Mouse (Mus musculus) limb, embryonic 15.5 days (tissue): Measurements from ENCODE around the gene Sowaha. TPM values are rescaled to one million over a fixed set of nuclear protein-coding genes. Genes with fewer than 3 reads are reported as not detected.

ENCODE experiments used
- ATAC-seq: fragments of 200-750 bp; cut with Nextera tagmentation; 2 replicates; pipeline ENCODE4 v1.8.0; 2017; ENCODE audit warnings: low read depth, moderate TSS enrichment; ENCODE audit not compliant: insufficient number of reproducible peaks, low FRiP score, low TSS enrichment
- H3K27ac ChIP-seq: fragments of 300-500 bp; sonication (generic); 2 replicates; pipeline ENCODE4 v1.5.1; 2015; ENCODE audit warnings: moderate library complexity, mild to moderate bottlenecking, inconsistent platforms
- H3K27me3 ChIP-seq: fragments of 300-500 bp; sonication (generic); 2 replicates; pipeline ENCODE4 v1.6.1; 2015; ENCODE audit warnings: inconsistent platforms
- H3K36me3 ChIP-seq: fragments of 300-500 bp; sonication (generic); 2 replicates; pipeline ENCODE4 v1.6.1; 2015; ENCODE audit warnings: inconsistent platforms
- H3K4me1 ChIP-seq: fragments of 300-500 bp; sonication (generic); 2 replicates; pipeline ENCODE4 v1.6.1; 2015; ENCODE audit warnings: inconsistent platforms
- H3K4me2 ChIP-seq: fragments of 300-500 bp; sonication (generic); 2 replicates; pipeline ENCODE4 v1.6.1; 2015; ENCODE audit warnings: mild to moderate bottlenecking, inconsistent platforms
- H3K4me3 ChIP-seq: fragments of 300-500 bp; sonication (generic); 2 replicates; pipeline ENCODE4 v1.5.1; 2015; ENCODE audit warnings: mild to moderate bottlenecking, inconsistent platforms
- H3K9ac ChIP-seq: fragments of 300-500 bp; sonication (generic); 2 replicates; pipeline ENCODE4 v1.6.1; 2015; ENCODE audit warnings: inconsistent platforms
- H3K9me3 ChIP-seq: fragments of 300-500 bp; sonication (generic); 2 replicates; pipeline ENCODE4 v1.6.1; 2016; ENCODE audit warnings: inconsistent platforms
- WGBS: fragments of 180-500 bp; shearing (Covaris S2); methylation state at CpG from one replicate; pipeline ENCODE4 v1.1.7; 2015; 5-methylcytosine and 5-hydroxymethylcytosine counted together
- polyA plus RNA-seq: library from polyadenylated mRNA; unstranded; fragments of >200 nt; fragmentation: Nextera tagmentation; extraction: Ambion mirVana; gene quantifications from 2 replicates; pipeline ENCODE4 v1.2.1, GENCODE M21; 2015

The Sowaha gene
- polyA plus RNA-seq, 1 experiment from 2014 or later, result 0.28 TPM

GRCm38 (mm10) chr11:53520122-53520978 is 40.3 kb upstream of the Sowaha start:
- peak; percentile 75 for ATAC-seq
- H3K4me3 ChIP-seq, result peak overlapping the region; percentile 84
- H3K27ac ChIP-seq, result peak overlapping the region; percentile 94
- no peaks in the 10 kb centered on the region for H3K9me3 ChIP-seq
- no peaks in the 10 kb centered on the region for H3K27me3 ChIP-seq
- peak overlapping the region; percentile 80 for H3K9ac ChIP-seq
- H3K4me2 ChIP-seq, result peak overlapping the region; percentile 62
- WGBS, result under 1% methylated on average over 24 of the region's 24 CpGs
- H3K36me3 ChIP-seq, result no peaks in the 10 kb centered on the region
- peaks cover 61% of the 10 kb centered on the region for H3K4me1 ChIP-seq

- 5% methylated on average over 64 of the region's 79 CpGs for WGBS
- Histone ChIP-seq H3K36me3 (no peaks in the 10 kb centered on the region), H3K4me3 (peak within 1 kb of the TSS; percentile 84), H3K4me2 (peak within 1 kb of the TSS; percentile 62), H3K27me3 (no peaks in the 10 kb centered on the region), H3K9me3 (no peaks in the 10 kb centered on the region), H3K9ac (peak within 1 kb of the TSS; percentile 80), H3K4me1 (peaks cover 52% of the 10 kb centered on the region), H3K27ac (peak within 1 kb of the TSS; percentile 94)
- peak; percentile 82 for ATAC-seq
These were observed 39.4 kb upstream of the Sowaha start, which contains the start of gene Sept8 for GRCm38 (mm10) chr11:53519207-53520121. Sept8 (plus strand) TSS chr11:53519257.

GRCm38 (mm10) chr11:53518759-53519158 is 38.7 kb upstream of the Sowaha start:
- Histone ChIP-seq H3K9me3 (no peaks in the 10 kb centered on the region), H3K36me3 (no peaks in the 10 kb centered on the region), H3K4me2 (peak overlapping the region; percentile 62), H3K27ac (peak overlapping the region; percentile 94), H3K27me3 (no peaks in the 10 kb centered on the region), H3K4me1 (peaks cover 45% of the 10 kb centered on the region), H3K9ac (peak overlapping the region; percentile 80; the same call in 1 of the 2 replicates), H3K4me3 (peak overlapping the region; percentile 84)
- 40% methylated on average over 5 of the region's 5 CpGs for WGBS
- ATAC-seq, result no peak

- no peaks in the 10 kb centered on the region for H3K9me3 ChIP-seq
- H3K27me3 ChIP-seq, result no peaks in the 10 kb centered on the region
- no peak overlapping the region for H3K9ac ChIP-seq
- peak overlapping the region; percentile 40 for H3K27ac ChIP-seq
- H3K4me2 ChIP-seq, result no peak overlapping the region
- WGBS, result 36% methylated on average over 8 of the region's 8 CpGs
- H3K4me1 ChIP-seq, result peaks cover 29% of the 10 kb centered on the region
- H3K4me3 ChIP-seq, result no peak overlapping the region
- H3K36me3 ChIP-seq, result no peaks in the 10 kb centered on the region
- no peak for ATAC-seq
These were observed 36.9 kb upstream of the Sowaha start for GRCm38 (mm10) chr11:53516775-53517627.

GRCm38 (mm10) chr11:53510351-53510750 is 30.3 kb upstream of the Sowaha start:
- no peak overlapping the region for H3K4me2 ChIP-seq
- no peaks in the 10 kb centered on the region for H3K36me3 ChIP-seq
- peaks cover under 1% of the 10 kb centered on the region; the same call in 1 of the 2 replicates for H3K4me1 ChIP-seq
- H3K9ac ChIP-seq, result no peak overlapping the region
- H3K27ac ChIP-seq, result no peak overlapping the region
- no peaks in the 10 kb centered on the region for H3K27me3 ChIP-seq
- no peaks in the 10 kb centered on the region for H3K9me3 ChIP-seq
- 41% methylated on average over 5 of the region's 5 CpGs for WGBS
- ATAC-seq, result no peak
- no peak overlapping the region for H3K4me3 ChIP-seq

- H3K36me3 ChIP-seq, result no peaks in the 10 kb centered on the region
- no peaks in the 10 kb centered on the region for H3K9me3 ChIP-seq
- H3K27me3 ChIP-seq, result no peaks in the 10 kb centered on the region
- no peak overlapping the region for H3K9ac ChIP-seq
- peaks cover 5% of the 10 kb centered on the region for H3K4me1 ChIP-seq
- no peak for ATAC-seq
- WGBS, result 45% methylated on average over 3 of the region's 3 CpGs
- no peak overlapping the region for H3K4me3 ChIP-seq
- H3K4me2 ChIP-seq, result no peak overlapping the region
- no peak overlapping the region for H3K27ac ChIP-seq
These were observed 28.5 kb upstream of the Sowaha start for GRCm38 (mm10) chr11:53508591-53508990.

- ATAC-seq, result no peak
- Histone ChIP-seq H3K9ac (no peak overlapping the region), H3K36me3 (no peaks in the 10 kb centered on the region), H3K4me2 (no peak overlapping the region), H3K4me3 (no peak overlapping the region), H3K4me1 (peaks cover 5% of the 10 kb centered on the region), H3K27ac (no peak overlapping the region), H3K9me3 (no peaks in the 10 kb centered on the region), H3K27me3 (no peaks in the 10 kb centered on the region)
- 61% methylated on average over 7 of the region's 7 CpGs for WGBS
These were observed 28.1 kb upstream of the Sowaha start for GRCm38 (mm10) chr11:53508152-53508551.

GRCm38 (mm10) chr11:53507098-53507805 is 27.2 kb upstream of the Sowaha start:
- H3K4me1 ChIP-seq, result peaks cover 5% of the 10 kb centered on the region
- H3K36me3 ChIP-seq, result no peaks in the 10 kb centered on the region
- H3K9ac ChIP-seq, result no peak overlapping the region
- 79% methylated on average over 9 of the region's 9 CpGs for WGBS
- no peak overlapping the region for H3K27ac ChIP-seq
- no peak overlapping the region for H3K4me3 ChIP-seq
- no peaks in the 10 kb centered on the region for H3K9me3 ChIP-seq
- H3K27me3 ChIP-seq, result no peaks in the 10 kb centered on the region
- H3K4me2 ChIP-seq, result no peak overlapping the region
- no peak for ATAC-seq

- WGBS, result 40% methylated on average over 5 of the region's 5 CpGs
- ATAC-seq, result no peak
- no peak overlapping the region for H3K27ac ChIP-seq
These were observed 25.1 kb upstream of the Sowaha start for GRCm38 (mm10) chr11:53505026-53505663.

GRCm38 (mm10) chr11:53504376-53504775 is 24.3 kb upstream of the Sowaha start:
- Histone ChIP-seq H3K9ac (no peak overlapping the region), H3K4me3 (no peak overlapping the region), H3K36me3 (no peaks in the 10 kb centered on the region), H3K27ac (no peak overlapping the region), H3K9me3 (no peaks in the 10 kb centered on the region), H3K27me3 (no peaks in the 10 kb centered on the region), H3K4me2 (no peak overlapping the region), H3K4me1 (peaks cover 11% of the 10 kb centered on the region)
- ATAC-seq, result no peak
- 82% methylated on average over 8 of the region's 8 CpGs for WGBS

More at GRCm38 (mm10) chr11:53505026-53505663, 25.1 kb upstream of the Sowaha start:
- Histone ChIP-seq H3K4me1 (peaks cover 11% of the 10 kb centered on the region), H3K9ac (no peak overlapping the region), H3K27me3 (no peaks in the 10 kb centered on the region), H3K9me3 (no peaks in the 10 kb centered on the region), H3K4me2 (no peak overlapping the region), H3K36me3 (no peaks in the 10 kb centered on the region), H3K4me3 (no peak overlapping the region)
